Mouse (Mus musculus): ENCODE measurements around the gene Slc39a3. TPM values are rescaled to one million over a fixed set of nuclear protein-coding genes. Genes with fewer than 3 reads are reported as not detected.
"Not testable (repeated sequence)": the region's sequence is repeated elsewhere in the genome, so short reads cannot be mapped to it uniquely, and the experiment has no call there.

Gene Slc39a3
- polyA plus RNA-seq, 1 experiment, result not detected

GRCm38 (mm10) chr10:80991007-80991406 is 46.2 kb downstream of the Slc39a3 start:
- TF ChIP-seq POLR2A (IDR thresholded peaks at IDR 0.05; ENCODE audit: insufficient read depth, low read depth, low read length), result no peak
- TF ChIP-seq CTCF (IDR thresholded peaks at IDR 0.05; ENCODE audit: insufficient read depth, low read depth, low read length), result no peak
- peaks cover 32% of the 10 kb centered on the region for H3K4me1 ChIP-seq (ENCODE audit: control insufficient read depth, insufficient read depth, low read length)
- H3K4me3 ChIP-seq (ENCODE audit: insufficient read depth, low read depth, low read length), result no peak overlapping the region
- WGBS, result 21% methylated on average over 3 of the region's 3 CpGs
- H3K27ac ChIP-seq (ENCODE audit: insufficient read depth, low read depth, low read length), result no peak overlapping the region

- no peak for TF ChIP-seq POLR2A (IDR thresholded peaks at IDR 0.05; ENCODE audit: insufficient read depth, low read depth, low read length)
- TF ChIP-seq CTCF (IDR thresholded peaks at IDR 0.05; ENCODE audit: insufficient read depth, low read depth, low read length), result no peak
- Histone ChIP-seq H3K4me3 (ENCODE audit: insufficient read depth, low read depth, low read length) (no peak overlapping the region), H3K4me1 (ENCODE audit: control insufficient read depth, insufficient read depth, low read length) (peaks cover 37% of the 10 kb centered on the region), H3K27ac (ENCODE audit: insufficient read depth, low read depth, low read length) (no peak overlapping the region)
- WGBS, result 66% methylated on average over 7 of the region's 7 CpGs
Observed at GRCm38 (mm10) chr10:80990406-80990805, 46.8 kb downstream of the Slc39a3 start.

GRCm38 (mm10) chr10:80989854-80990253 is 47.4 kb downstream of the Slc39a3 start:
- H3K4me1 ChIP-seq (ENCODE audit: control insufficient read depth, insufficient read depth, low read length), result peaks cover 38% of the 10 kb centered on the region
- H3K27ac ChIP-seq (ENCODE audit: insufficient read depth, low read depth, low read length); H3K4me3 ChIP-seq (ENCODE audit: insufficient read depth, low read depth, low read length): not testable (repeated sequence)
- 70% methylated on average over 4 of the region's 4 CpGs for WGBS

- no peak overlapping the region for H3K27ac ChIP-seq (ENCODE audit: insufficient read depth, low read depth, low read length)
- TF ChIP-seq CTCF (IDR thresholded peaks at IDR 0.05; ENCODE audit: insufficient read depth, low read depth, low read length) (no peak), POLR2A (IDR thresholded peaks at IDR 0.05; ENCODE audit: insufficient read depth, low read depth, low read length) (no peak)
- no peak overlapping the region for H3K4me3 ChIP-seq (ENCODE audit: insufficient read depth, low read depth, low read length)
- WGBS, result 70% methylated on average over 6 of the region's 6 CpGs
- peaks cover 35% of the 10 kb centered on the region for H3K4me1 ChIP-seq (ENCODE audit: control insufficient read depth, insufficient read depth, low read length)
Observed at GRCm38 (mm10) chr10:80989446-80989845, 47.8 kb downstream of the Slc39a3 start.

- Histone ChIP-seq H3K4me1 (ENCODE audit: control insufficient read depth, insufficient read depth, low read length) (peaks cover 24% of the 10 kb centered on the region), H3K4me3 (ENCODE audit: insufficient read depth, low read depth, low read length) (no peak overlapping the region), H3K27ac (ENCODE audit: insufficient read depth, low read depth, low read length) (no peak overlapping the region)
- TF ChIP-seq CTCF (IDR thresholded peaks at IDR 0.05; ENCODE audit: insufficient read depth, low read depth, low read length) (peak; percentile 77), POLR2A (IDR thresholded peaks at IDR 0.05; ENCODE audit: insufficient read depth, low read depth, low read length) (no peak)
- WGBS, result 18% methylated on average over 10 of the region's 10 CpGs
Observed at GRCm38 (mm10) chr10:80987709-80988441, 49.4 kb downstream of the Slc39a3 start.

- H3K4me1 ChIP-seq (ENCODE audit: control insufficient read depth, insufficient read depth, low read length), result peaks cover 14% of the 10 kb centered on the region
- TF ChIP-seq POLR2A (IDR thresholded peaks at IDR 0.05; ENCODE audit: insufficient read depth, low read depth, low read length) (no peak), CTCF (IDR thresholded peaks at IDR 0.05; ENCODE audit: insufficient read depth, low read depth, low read length) (no peak)
- WGBS, result 80% methylated on average over 6 of the region's 6 CpGs
- no peak overlapping the region for H3K27ac ChIP-seq (ENCODE audit: insufficient read depth, low read depth, low read length)
- no peak overlapping the region for H3K4me3 ChIP-seq (ENCODE audit: insufficient read depth, low read depth, low read length)
Observed at GRCm38 (mm10) chr10:80986754-80987153, 50.5 kb downstream of the Slc39a3 start.

GRCm38 (mm10) chr10:80985970-80986701 is 51.1 kb downstream of the Slc39a3 start:
- Histone ChIP-seq H3K4me1 (ENCODE audit: control insufficient read depth, insufficient read depth, low read length) (peaks cover 13% of the 10 kb centered on the region), H3K4me3 (ENCODE audit: insufficient read depth, low read depth, low read length) (peak overlapping the region; percentile 34), H3K27ac (ENCODE audit: insufficient read depth, low read depth, low read length) (no peak overlapping the region)
- TF ChIP-seq POLR2A (IDR thresholded peaks at IDR 0.05; ENCODE audit: insufficient read depth, low read depth, low read length) (no peak), CTCF (IDR thresholded peaks at IDR 0.05; ENCODE audit: insufficient read depth, low read depth, low read length) (no peak)
- WGBS, result 31% methylated on average over 13 of the region's 13 CpGs

GRCm38 (mm10) chr10:80985241-80985969 is 51.8 kb downstream of the Slc39a3 start:
- TF ChIP-seq POLR2A (IDR thresholded peaks at IDR 0.05; ENCODE audit: insufficient read depth, low read depth, low read length) (no peak), CTCF (IDR thresholded peaks at IDR 0.05; ENCODE audit: insufficient read depth, low read depth, low read length) (no peak)
- WGBS, result 8% methylated on average over 37 of the region's 37 CpGs
- H3K4me1 ChIP-seq (ENCODE audit: control insufficient read depth, insufficient read depth, low read length), result peaks cover 13% of the 10 kb centered on the region
- peak overlapping the region; percentile 34 for H3K4me3 ChIP-seq (ENCODE audit: insufficient read depth, low read depth, low read length)
- H3K27ac ChIP-seq (ENCODE audit: insufficient read depth, low read depth, low read length), result no peak overlapping the region

GRCm38 (mm10) chr10:80984223-80984622 is 53.0 kb downstream of the Slc39a3 start:
- peaks cover 13% of the 10 kb centered on the region for H3K4me1 ChIP-seq (ENCODE audit: control insufficient read depth, insufficient read depth, low read length)
- WGBS, result 93% methylated on average over 12 of the region's 12 CpGs
- no peak overlapping the region for H3K4me3 ChIP-seq (ENCODE audit: insufficient read depth, low read depth, low read length)
- TF ChIP-seq CTCF (IDR thresholded peaks at IDR 0.05; ENCODE audit: insufficient read depth, low read depth, low read length) (no peak), POLR2A (IDR thresholded peaks at IDR 0.05; ENCODE audit: insufficient read depth, low read depth, low read length) (no peak)
- H3K27ac ChIP-seq (ENCODE audit: insufficient read depth, low read depth, low read length), result no peak overlapping the region

Data from olfactory bulb, adult 2 months (tissue).